Mouse (Mus musculus): ENCODE results near the gene Coro2b. TPM values are rescaled to one million over a fixed set of nuclear protein-coding genes. Genes with fewer than 3 reads are reported as not detected.

The Coro2b gene
- total RNA-seq, 2 experiments from 2014 or later: 10.6 to 12.4 TPM

GRCm38 (mm10) chr9:62513492-62514133 is 23.2 kb downstream of the Coro2b start:
- no peak for DNase-seq

GRCm38 (mm10) chr9:62510530-62510936 is 26.3 kb downstream of the Coro2b start:
- no peak for DNase-seq

GRCm38 (mm10) chr9:62509617-62510016 is 27.2 kb downstream of the Coro2b start:
- DNase-seq: no peak

- DNase-seq: no peak
Measured at GRCm38 (mm10) chr9:62508740-62509524, 27.9 kb downstream of the Coro2b start.

GRCm38 (mm10) chr9:62506467-62507067 is 30.3 kb downstream of the Coro2b start:
- no peak for DNase-seq

GRCm38 (mm10) chr9:62504129-62504528 is 32.7 kb downstream of the Coro2b start:
- no peak for DNase-seq

GRCm38 (mm10) chr9:62502361-62502760 is 34.5 kb downstream of the Coro2b start:
- DNase-seq: no peak

GRCm38 (mm10) chr9:62501566-62501965 is 35.3 kb downstream of the Coro2b start:
- no peak for DNase-seq

- DNase-seq: no peak
Measured at GRCm38 (mm10) chr9:62500007-62500406, 36.8 kb downstream of the Coro2b start.

- DNase-seq: no peak
Measured at GRCm38 (mm10) chr9:62498945-62499344, 37.9 kb downstream of the Coro2b start.

- no peak for DNase-seq
Measured at GRCm38 (mm10) chr9:62497135-62498092, 39.4 kb downstream of the Coro2b start.

- DNase-seq: no peak
Measured at GRCm38 (mm10) chr9:62492306-62492990, 44.4 kb downstream of the Coro2b start.

- no peak for DNase-seq
Measured at GRCm38 (mm10) chr9:62491611-62492010, 45.2 kb downstream of the Coro2b start.

GRCm38 (mm10) chr9:62491104-62491503 is 45.7 kb downstream of the Coro2b start:
- DNase-seq: peak; percentile 34

GRCm38 (mm10) chr9:62484107-62484506 is 52.7 kb downstream of the Coro2b start:
- DNase-seq: no peak

- DNase-seq: no peak
Measured at GRCm38 (mm10) chr9:62482788-62483187, 54.1 kb downstream of the Coro2b start.

GRCm38 (mm10) chr9:62480898-62481642 is 55.8 kb downstream of the Coro2b start:
- no peak for DNase-seq

- DNase-seq: no peak
Measured at GRCm38 (mm10) chr9:62480149-62480548, 56.7 kb downstream of the Coro2b start.

- DNase-seq: peak; percentile 90
Measured at GRCm38 (mm10) chr9:62476782-62477487, 59.9 kb downstream of the Coro2b start.

GRCm38 (mm10) chr9:62474206-62474605 is 62.6 kb downstream of the Coro2b start:
- DNase-seq: no peak

Data from gastrocnemius, postnatal 10 days (tissue).